Mouse (Mus musculus) adipocyte (in vitro differentiated cells): ENCODE measurements at regions not wholly inside any gene's neighbourhood (a gene's known extent, or its start where the extent isn't known, plus 50 kb on each side); places are given as distances from the start of the nearest gene placed in this dataset.
"Not testable (repeated sequence)": the region's sequence is repeated elsewhere in the genome, so short reads cannot be mapped to it uniquely, and the experiment has no call there.

ENCODE experiments used
- DNase-seq: peaks from one replicate; pipeline ENCODE4 v3.0.0-alpha.2; 2016; ENCODE audit warnings: low spot score

- not testable (repeated sequence) for DNase-seq
These were observed 444.0 kb downstream of the Arl4a start for GRCm38 (mm10) chr12:39593781-39594180.

GRCm38 (mm10) chr12:39587204-39587909 is 450.5 kb downstream of the Arl4a start:
- no peak for DNase-seq

GRCm38 (mm10) chr12:39586163-39586562 is 451.7 kb downstream of the Arl4a start:
- no peak for DNase-seq

GRCm38 (mm10) chr12:39577610-39578009 is 460.2 kb downstream of the Arl4a start:
- no peak for DNase-seq

GRCm38 (mm10) chr12:39572802-39573201 is 465.0 kb downstream of the Arl4a start:
- no peak for DNase-seq

- DNase-seq = no peak
These were observed 465.7 kb downstream of the Arl4a start for GRCm38 (mm10) chr12:39572147-39572546.

GRCm38 (mm10) chr12:39560734-39561446 is 476.9 kb downstream of the Arl4a start:
- DNase-seq = no peak

- DNase-seq = peak; percentile 6
These were observed 479.3 kb downstream of the Arl4a start for GRCm38 (mm10) chr12:39558491-39558890.

- DNase-seq = no peak
These were observed 501.5 kb downstream of the Arl4a start for GRCm38 (mm10) chr12:39536326-39536725.

- DNase-seq = no peak
These were observed 509.7 kb downstream of the Arl4a start for GRCm38 (mm10) chr12:39528121-39528520.

GRCm38 (mm10) chr12:39527216-39527600 is 510.6 kb downstream of the Arl4a start:
- no peak for DNase-seq

GRCm38 (mm10) chr12:39526535-39527215 is 511.1 kb downstream of the Arl4a start:
- no peak for DNase-seq

GRCm38 (mm10) chr12:39515690-39516089 is 522.1 kb downstream of the Arl4a start:
- DNase-seq = no peak

- no peak for DNase-seq
These were observed 527.0 kb downstream of the Arl4a start for GRCm38 (mm10) chr12:39510855-39511254.

GRCm38 (mm10) chr12:39510073-39510812 is 527.6 kb downstream of the Arl4a start:
- peak; percentile 76 for DNase-seq

GRCm38 (mm10) chr12:39496203-39496602 is 541.6 kb downstream of the Arl4a start:
- peak; percentile 51 for DNase-seq

- peak; percentile 12 for DNase-seq
These were observed 544.1 kb downstream of the Arl4a start for GRCm38 (mm10) chr12:39493578-39494218.

GRCm38 (mm10) chr12:39493114-39493513 is 544.7 kb downstream of the Arl4a start:
- DNase-seq = no peak

GRCm38 (mm10) chr12:39472984-39473383 is 564.8 kb downstream of the Arl4a start:
- DNase-seq = no peak
